Mouse (Mus musculus) stomach, embryonic 16.5 days (tissue): ENCODE data around the gene Bloc1s4. TPM values are rescaled to one million over a fixed set of nuclear protein-coding genes. Genes with fewer than 3 reads are reported as not detected.
"Not testable (repeated sequence)": the region's sequence is repeated elsewhere in the genome, so short reads cannot be mapped to it uniquely, and the experiment has no call there.

Experiments used
- ATAC-seq: fragments of 200-750 bp; cut with Nextera tagmentation; 2 replicates; pipeline ENCODE4 v1.8.0; 2017; ENCODE audit warnings: moderate number of reproducible peaks, moderate TSS enrichment; ENCODE audit not compliant: insufficient read depth, low FRiP score
- H3K27ac ChIP-seq: fragments of 300-500 bp; sonication (generic); 2 replicates; pipeline ENCODE4 v1.5.1; 2014; ENCODE audit warnings: low read length
- H3K27me3 ChIP-seq: fragments of 300-500 bp; sonication (generic); 2 replicates; pipeline ENCODE4 v1.6.1; 2014; ENCODE audit warnings: low read length, control low read depth, mixed read lengths; ENCODE audit not compliant: control insufficient read depth, insufficient read depth
- H3K36me3 ChIP-seq: fragments of 300-500 bp; sonication (generic); 2 replicates; pipeline ENCODE4 v1.6.1; 2014; ENCODE audit warnings: low read length; ENCODE audit not compliant: control insufficient read depth, insufficient read depth
- H3K4me1 ChIP-seq: fragments of 300-500 bp; sonication (generic); 2 replicates; pipeline ENCODE4 v1.6.1; 2014; ENCODE audit warnings: low read length, control low read depth, mixed read lengths; ENCODE audit not compliant: control insufficient read depth, insufficient read depth
- H3K4me2 ChIP-seq: fragments of 300-500 bp; sonication (generic); 2 replicates; pipeline ENCODE4 v1.6.1; 2014; ENCODE audit warnings: low read depth, low read length, mixed read lengths
- H3K4me3 ChIP-seq: fragments of 300-500 bp; sonication (generic); replicated peaks from 2 replicates; pipeline ENCODE4 v1.5.1; 2014; ENCODE audit warnings: mild to moderate bottlenecking, low read length
- H3K9ac ChIP-seq: fragments of 300-500 bp; sonication (generic); 2 replicates; pipeline ENCODE4 v1.6.1; 2014; ENCODE audit warnings: low read length
- H3K9me3 ChIP-seq: fragments of 300-500 bp; sonication (generic); replicated peaks from 2 replicates; pipeline ENCODE4 v1.6.1; 2016; ENCODE audit warnings: low read length, control low read depth; ENCODE audit not compliant: control insufficient read depth
- WGBS: fragments of 180-500 bp; shearing (Covaris S2); extraction: QIAGEN DNeasy Blood & Tissue Kit; methylation state at CpG from one replicate; pipeline ENCODE4 v1.1.7; 2014; 5-methylcytosine and 5-hydroxymethylcytosine counted together
- polyA plus RNA-seq: library from polyadenylated mRNA; unstranded; fragments of >200 nt; fragmentation: Nextera tagmentation; extraction: Ambion mirVana; gene quantifications from 2 replicates; pipeline ENCODE4 v1.2.1, GENCODE M21; 2015

The Bloc1s4 gene
- polyA plus RNA-seq: 12.8 and 18.3 TPM in 2 replicates

- WGBS: 4% methylated on average over 28 of the region's 31 CpGs
- Histone ChIP-seq H3K27me3 (no peaks in the 10 kb centered on the region), H3K9ac (peak within 1 kb of the TSS; percentile 90), H3K36me3 (no peaks in the 10 kb centered on the region), H3K27ac (0 out of 2 replicates have a peak within 1 kb of the TSS, but pooled peaks have one; percentile 6), H3K4me2 (peak within 1 kb of the TSS; percentile 69), H3K4me3 (peak within 1 kb of the TSS; percentile 98), H3K4me1 (peaks cover 7% of the 10 kb centered on the region), H3K9me3 (no peaks in the 10 kb centered on the region)
- peak; percentile 94 for ATAC-seq
Measured at GRCm38 (mm10) chr5:36748536-36749061, at the start of gene Bloc1s4. Gene Bloc1s4 (minus strand): TSS chr5:36748650.

DNA sequence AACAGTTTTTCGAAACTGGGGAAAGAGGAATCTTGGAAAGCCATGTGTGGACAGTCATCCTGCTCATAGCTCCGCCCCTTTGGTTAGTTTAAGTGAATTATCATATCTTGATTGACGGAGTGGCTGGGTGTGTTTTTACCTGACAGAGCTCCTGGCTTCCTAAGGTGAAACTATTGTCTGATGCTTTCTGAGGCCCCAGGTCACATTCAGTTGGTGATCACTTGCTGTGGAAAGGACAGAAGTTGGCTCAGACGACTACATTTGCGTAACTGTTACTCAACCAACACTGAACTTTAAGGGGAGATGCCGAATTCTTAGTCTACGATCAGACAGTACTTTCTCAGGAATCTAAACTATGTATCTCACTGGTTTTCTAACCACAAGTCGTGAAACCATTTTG lies 48.8 kb upstream of the Bloc1s4 start:
- H3K27me3 ChIP-seq: no peaks in the 10 kb centered on the region
- no peaks in the 10 kb centered on the region for H3K9me3 ChIP-seq
- no peaks in the 10 kb centered on the region for H3K4me1 ChIP-seq
- H3K9ac ChIP-seq: 0 out of 2 replicates have a peak overlapping the region, but pooled peaks have one; percentile 10
- H3K4me2 ChIP-seq: peak overlapping the region; percentile 61
- H3K36me3 ChIP-seq: no peaks in the 10 kb centered on the region
- no peak for ATAC-seq
- WGBS: 43% methylated on average over 8 of the region's 8 CpGs
- H3K27ac ChIP-seq: 0 out of 2 replicates have a peak overlapping the region, but pooled peaks have one; percentile 28
- peak overlapping the region; percentile 55 for H3K4me3 ChIP-seq

DNA sequence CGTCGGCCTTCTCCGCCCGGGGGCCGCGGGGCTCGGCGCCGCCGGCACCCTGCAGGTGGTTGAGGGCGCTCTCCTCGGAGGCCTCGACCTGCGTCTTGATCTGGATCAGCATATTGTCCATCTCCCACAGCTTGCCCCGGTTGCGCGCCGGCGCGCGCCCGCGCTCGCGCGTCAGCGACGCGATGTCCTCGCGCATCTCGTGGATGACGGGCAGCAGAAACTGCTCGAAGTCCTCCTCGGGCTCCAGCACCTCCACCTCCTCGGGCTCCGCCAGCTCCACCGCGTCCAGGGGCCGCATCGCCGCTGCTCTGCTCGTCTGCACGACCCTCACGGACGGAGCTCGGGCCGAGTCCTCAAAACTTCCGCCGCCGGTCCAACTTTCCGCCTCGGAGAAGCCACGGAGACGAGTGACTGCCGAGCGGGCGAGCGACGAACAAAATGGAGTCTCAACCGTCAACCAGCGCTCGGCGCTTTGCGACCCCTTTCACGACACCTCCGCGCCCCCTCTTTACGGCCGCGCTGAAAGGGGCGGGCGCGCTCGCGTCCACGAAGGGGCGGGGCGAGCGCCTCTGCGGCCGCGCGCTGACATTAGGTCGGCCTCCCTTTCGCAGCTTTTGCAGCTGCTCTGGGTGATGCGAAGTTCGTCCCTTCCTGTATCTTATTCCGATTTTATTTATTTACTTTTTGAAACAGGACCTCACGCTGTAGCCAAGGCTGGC lies 48.0 kb upstream of the Bloc1s4 start, which contains the start of gene Mrfap1:
Gene Mrfap1 (minus strand): TSS at position 477 of the 719 bp plus-strand sequence.
- WGBS: under 1% methylated on average over 90 of the region's 90 CpGs
- not testable (repeated sequence) for H3K9me3 ChIP-seq, H3K4me1 ChIP-seq, H3K36me3 ChIP-seq, H3K27me3 ChIP-seq
- Histone ChIP-seq H3K4me2 (peak within 1 kb of the TSS; percentile 61), H3K27ac (peak within 1 kb of the TSS; percentile 96), H3K4me3 (peak within 1 kb of the TSS; percentile 55), H3K9ac (peak within 1 kb of the TSS; percentile 86)
- peak; percentile 91 for ATAC-seq

GRCm38 (mm10) chr5:36795647-36796295 lies 47.3 kb upstream of the Bloc1s4 start:
- Histone ChIP-seq H3K4me3 (peak overlapping the region; percentile 55), H3K4me2 (peak overlapping the region; percentile 43), H3K9ac (peak overlapping the region; percentile 86), H3K27ac (peak overlapping the region; percentile 96)
- 2% methylated on average over 35 of the region's 37 CpGs for WGBS
- ATAC-seq: peak; percentile 42
- not testable (repeated sequence) for H3K4me1 ChIP-seq, H3K9me3 ChIP-seq, H3K36me3 ChIP-seq, H3K27me3 ChIP-seq

DNA sequence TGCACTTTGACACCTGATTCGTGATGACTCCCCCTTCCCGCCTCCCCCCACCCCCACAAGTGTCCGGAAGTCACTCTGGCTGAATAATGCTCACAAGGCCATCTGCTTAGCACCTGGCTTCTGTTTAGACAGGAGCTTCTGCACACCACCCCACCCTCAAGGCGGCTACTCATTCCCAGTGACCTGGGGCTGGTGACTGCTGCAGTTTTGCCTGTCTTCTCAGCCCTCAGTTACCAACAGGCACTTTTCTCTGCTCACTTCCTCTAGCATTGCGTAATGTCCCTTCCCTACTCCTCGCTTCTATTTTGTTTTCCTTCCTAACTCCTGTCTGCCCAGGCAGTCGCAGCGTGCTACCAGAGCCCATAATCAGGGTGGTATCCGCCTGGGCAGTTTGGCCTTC lies 43.4 kb upstream of the Bloc1s4 start:
- no peaks in the 10 kb centered on the region for H3K4me1 ChIP-seq
- no peak overlapping the region for H3K27ac ChIP-seq
- no peak overlapping the region for H3K4me3 ChIP-seq
- H3K4me2 ChIP-seq: no peak overlapping the region
- H3K27me3 ChIP-seq: no peaks in the 10 kb centered on the region
- WGBS: 66% methylated on average over 9 of the region's 9 CpGs
- H3K9ac ChIP-seq: no peak overlapping the region
- no peaks in the 10 kb centered on the region for H3K9me3 ChIP-seq
- ATAC-seq: no peak
- H3K36me3 ChIP-seq: no peaks in the 10 kb centered on the region

DNA sequence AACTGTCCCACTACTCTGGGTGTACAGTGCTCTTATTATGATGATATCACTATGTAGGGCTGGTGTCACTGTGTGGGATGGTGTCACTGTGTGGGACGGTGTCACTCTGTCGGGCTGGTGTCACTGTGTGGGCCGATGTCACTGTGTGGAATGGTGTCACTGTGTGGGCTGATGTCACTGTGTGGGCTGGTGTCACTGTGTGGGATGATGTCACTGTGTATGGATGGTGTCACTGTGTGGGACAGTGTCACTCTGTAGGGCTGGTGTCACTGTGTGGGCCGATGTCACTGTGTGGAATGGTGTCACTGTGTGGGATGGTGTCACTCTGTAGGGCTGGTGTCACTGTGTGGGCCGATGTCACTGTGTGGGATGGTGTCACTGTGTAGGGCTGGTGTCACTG lies 37.6 kb upstream of the Bloc1s4 start:
- H3K9me3 ChIP-seq: no peaks in the 10 kb centered on the region; the same call in 1 of the 2 replicates
- H3K4me1 ChIP-seq: no peaks in the 10 kb centered on the region
- H3K4me3 ChIP-seq: no peak overlapping the region
- H3K27ac ChIP-seq: no peak overlapping the region
- H3K27me3 ChIP-seq: no peaks in the 10 kb centered on the region
- no peaks in the 10 kb centered on the region for H3K36me3 ChIP-seq
- no peak overlapping the region for H3K9ac ChIP-seq
- WGBS: 96% methylated on average over 5 of the region's 5 CpGs
- no peak overlapping the region for H3K4me2 ChIP-seq
- ATAC-seq: no peak

DNA sequence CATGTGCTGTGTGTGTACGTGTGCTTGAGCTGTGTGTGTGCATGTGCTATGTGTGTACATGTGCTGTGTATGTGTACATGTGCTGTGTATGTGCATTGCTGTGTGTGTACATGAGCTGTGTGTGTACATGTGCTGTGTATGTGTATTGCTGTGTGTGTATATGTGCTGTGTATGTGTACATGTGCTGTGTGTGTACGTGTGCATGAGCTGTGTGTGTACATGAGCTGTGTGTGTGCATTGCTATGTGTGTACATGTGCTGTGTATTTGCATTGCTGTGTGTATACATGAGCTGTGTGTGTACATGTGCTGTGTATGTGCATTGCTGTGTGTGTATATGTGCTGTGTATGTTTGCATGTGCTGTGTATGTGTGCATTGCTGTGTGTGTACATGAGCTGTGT lies 31.1 kb upstream of the Bloc1s4 start:
- no peak overlapping the region for H3K9ac ChIP-seq
- no peaks in the 10 kb centered on the region for H3K4me1 ChIP-seq
- H3K9me3 ChIP-seq: peaks cover 10% of the 10 kb centered on the region
- H3K27me3 ChIP-seq: no peaks in the 10 kb centered on the region
- WGBS: 82% methylated on average over 2 of the region's 2 CpGs
- no peaks in the 10 kb centered on the region for H3K36me3 ChIP-seq
- no peak overlapping the region for H3K27ac ChIP-seq
- ATAC-seq: no peak
- H3K4me3 ChIP-seq: no peak overlapping the region
- H3K4me2 ChIP-seq: no peak overlapping the region

GRCm38 (mm10) chr5:36778901-36779300 lies 30.5 kb upstream of the Bloc1s4 start:
- 94% methylated on average over 1 of the region's 2 CpGs for WGBS
- H3K36me3 ChIP-seq: no peaks in the 10 kb centered on the region
- no peak overlapping the region for H3K9ac ChIP-seq
- H3K4me2 ChIP-seq: no peak overlapping the region
- H3K27me3 ChIP-seq: no peaks in the 10 kb centered on the region
- no peak overlapping the region for H3K27ac ChIP-seq
- H3K4me1 ChIP-seq: no peaks in the 10 kb centered on the region
- no peak for ATAC-seq
- no peak overlapping the region for H3K4me3 ChIP-seq
- H3K9me3 ChIP-seq: peaks cover 10% of the 10 kb centered on the region; the same call in 1 of the 2 replicates

DNA sequence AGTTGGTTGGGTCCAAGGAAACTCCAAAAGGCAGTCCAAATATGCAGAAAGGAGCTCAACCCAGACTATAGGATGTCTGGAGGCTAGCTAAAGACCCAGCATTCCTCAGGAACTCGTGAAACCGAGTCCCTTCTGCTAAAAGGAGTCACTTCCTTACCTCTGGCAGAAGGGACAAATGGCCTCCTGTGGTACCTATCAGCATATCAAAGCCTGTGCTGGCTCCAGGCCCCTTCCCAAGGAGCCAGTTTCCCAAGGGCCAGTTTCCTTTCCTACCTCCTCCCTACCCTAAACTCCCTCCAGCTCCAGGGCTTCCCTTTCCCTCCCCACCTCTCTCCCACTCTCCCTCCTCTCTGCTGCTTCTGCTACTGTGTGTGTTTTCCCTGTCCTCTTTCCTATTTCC lies 28.7 kb upstream of the Bloc1s4 start:
- Histone ChIP-seq H3K27me3 (no peaks in the 10 kb centered on the region), H3K9ac (no peak overlapping the region), H3K4me2 (no peak overlapping the region), H3K9me3 (peaks cover 10% of the 10 kb centered on the region; the same call in 1 of the 2 replicates), H3K4me3 (no peak overlapping the region), H3K27ac (no peak overlapping the region), H3K36me3 (no peaks in the 10 kb centered on the region), H3K4me1 (no peaks in the 10 kb centered on the region)
- 10% methylated on average over 2 of the region's 2 CpGs for WGBS
- ATAC-seq: no peak
